Mouse (Mus musculus) embryo, embryonic 9.5 days (tissue): ENCODE measurements around the gene Gse1.

Experiments
- DNase-seq: peaks from one replicate; pipeline ENCODE4 v3.0.0-alpha.2; 2017; ENCODE audit errors: extremely low spot score

Gse1 gene

DNA sequence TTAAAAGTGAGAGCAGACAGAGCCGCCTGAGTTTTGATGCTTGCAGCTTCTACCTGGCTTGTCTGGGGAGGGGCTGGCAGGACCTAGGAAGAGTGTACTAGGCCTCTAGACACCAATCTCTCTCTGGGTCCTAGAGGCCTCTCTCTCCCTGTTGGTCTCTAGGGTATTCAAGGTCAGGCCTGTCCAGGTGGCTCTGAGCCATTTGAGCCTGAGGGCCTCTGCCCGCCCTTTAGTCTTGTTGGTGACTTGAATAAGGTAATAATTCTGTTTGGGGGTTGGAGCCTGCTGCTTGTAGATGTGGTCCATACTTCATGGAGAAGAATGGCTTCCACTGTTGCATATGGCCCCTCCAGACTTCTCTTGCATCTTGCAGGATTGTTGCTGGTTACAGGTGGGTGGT is 287.0 kb downstream of the Gse1 start:
- no peak for DNase-seq

DNA sequence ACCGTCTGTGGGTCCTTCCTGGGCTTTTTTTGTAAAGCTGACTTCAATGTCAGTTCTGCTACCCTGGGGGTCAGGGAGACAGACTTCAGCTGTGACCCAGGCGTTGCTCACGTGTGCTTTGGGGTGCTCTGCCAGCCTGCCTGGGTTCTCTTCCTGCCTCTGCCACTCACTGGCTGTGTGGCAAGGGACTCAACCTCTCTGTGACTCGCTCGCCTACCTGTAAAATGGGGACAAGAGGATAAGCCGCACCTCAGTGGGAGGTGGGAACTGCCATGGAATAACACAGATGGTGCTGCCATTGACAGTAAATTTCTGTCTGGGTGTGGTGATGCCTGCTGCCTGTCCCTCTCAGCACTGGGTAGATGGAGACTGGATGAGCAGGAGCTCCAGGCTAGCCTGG is 287.4 kb downstream of the Gse1 start:
- DNase-seq: no peak

DNA sequence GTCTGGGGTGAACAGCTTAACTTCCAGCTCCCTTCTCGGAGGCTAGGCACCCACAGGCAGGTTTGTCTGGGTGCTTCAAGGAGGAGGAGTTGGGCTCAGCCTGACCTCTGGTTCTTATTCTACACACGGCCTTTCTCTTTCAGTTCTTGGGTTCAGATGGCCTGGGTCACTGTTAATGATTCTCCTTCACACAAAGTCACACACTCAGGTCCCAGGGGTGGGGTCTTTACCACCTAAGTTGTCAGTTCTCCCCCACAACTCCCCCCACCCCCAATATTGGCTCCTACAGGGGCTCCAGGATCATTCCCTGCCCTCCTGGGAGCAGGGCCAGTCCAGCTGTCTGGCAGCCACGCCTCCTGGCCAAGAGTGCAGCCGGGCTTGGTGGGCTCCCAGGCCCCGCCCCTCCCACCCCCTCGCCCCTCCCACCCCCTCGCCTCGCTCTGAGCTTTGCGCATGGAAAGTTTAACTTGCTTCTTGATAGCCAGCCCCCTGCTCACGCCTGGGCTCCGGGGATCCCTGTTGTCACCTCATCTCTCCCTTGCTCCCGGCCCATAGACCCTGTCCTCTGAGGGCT is 288.0 kb downstream of the Gse1 start:
- DNase-seq: peak; percentile 75

DNA sequence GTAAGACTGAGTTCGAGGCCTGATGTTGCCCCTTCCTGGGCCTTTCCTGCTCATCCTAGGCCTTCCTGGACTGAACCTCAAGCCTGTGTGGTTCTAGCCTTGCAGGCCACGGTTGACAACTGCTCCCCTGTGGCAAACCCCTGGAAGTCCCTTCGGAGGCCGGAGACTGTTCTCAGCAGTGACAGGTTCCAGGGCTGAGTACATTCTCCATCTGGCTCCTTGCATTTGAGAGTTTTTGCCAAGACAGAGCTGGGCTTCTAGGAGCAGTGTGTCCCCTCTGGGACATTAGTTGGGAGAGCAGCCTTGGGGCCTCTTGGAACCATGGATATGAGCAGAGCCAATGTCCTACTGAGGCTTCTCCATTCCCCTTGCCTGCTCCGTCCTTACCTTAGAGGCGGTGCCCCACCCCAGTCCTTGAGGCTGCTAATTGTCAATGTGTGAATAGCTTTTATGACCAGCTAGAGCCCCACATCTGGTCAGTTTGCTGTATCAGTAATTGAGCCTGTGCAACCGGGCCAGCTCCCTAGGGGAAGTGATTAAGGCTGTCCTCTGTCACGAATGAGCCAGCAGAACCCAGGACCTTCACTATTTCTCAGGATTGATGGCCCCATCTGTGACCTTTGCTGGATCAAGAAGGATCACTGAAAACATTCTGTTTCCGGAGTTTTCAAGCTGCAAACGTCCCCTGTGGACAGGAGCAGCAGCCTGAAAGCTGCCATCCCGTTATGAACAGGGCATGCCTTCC is 289.6 kb downstream of the Gse1 start:
- DNase-seq: no peak

DNA sequence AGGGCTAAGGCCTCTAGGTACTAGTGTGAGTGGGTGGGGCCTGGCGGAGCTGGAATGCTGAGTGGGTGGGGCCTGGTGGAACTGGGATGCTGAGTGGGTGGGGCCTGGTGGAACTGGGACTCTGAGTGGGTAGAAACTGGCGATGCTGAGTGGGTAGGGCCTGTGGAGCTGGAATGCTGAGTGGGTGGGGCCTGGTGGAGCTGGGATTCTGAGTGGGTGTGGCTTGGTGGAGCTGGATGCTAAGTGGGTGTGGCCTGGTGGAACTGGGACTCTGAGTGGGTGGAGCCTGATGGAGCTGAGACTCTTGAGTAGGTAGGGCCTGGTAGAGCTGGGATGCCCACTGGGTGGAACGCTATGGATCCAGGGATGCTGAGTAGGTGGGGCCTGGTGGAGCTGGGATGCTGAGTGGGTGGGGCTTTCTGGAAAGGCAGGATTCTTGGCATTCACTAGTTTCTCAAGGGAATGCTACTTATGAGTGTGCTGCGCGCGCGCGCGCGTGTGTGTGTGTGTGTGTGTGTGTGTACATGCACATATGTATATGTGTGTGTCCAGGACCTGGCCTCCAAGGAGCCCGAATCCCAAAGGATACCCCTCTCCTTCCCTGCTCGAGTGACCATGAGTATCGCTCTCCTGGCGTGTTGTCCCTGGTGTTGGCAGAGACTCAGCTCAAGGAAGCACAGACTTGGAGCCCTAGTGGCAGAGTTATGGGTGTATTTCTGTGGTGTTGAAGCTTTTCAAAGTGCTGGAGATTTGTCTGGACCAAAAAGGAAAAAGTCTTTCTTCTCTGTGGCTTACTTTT is 290.7 kb downstream of the Gse1 start:
- DNase-seq: peak; percentile 47

DNA sequence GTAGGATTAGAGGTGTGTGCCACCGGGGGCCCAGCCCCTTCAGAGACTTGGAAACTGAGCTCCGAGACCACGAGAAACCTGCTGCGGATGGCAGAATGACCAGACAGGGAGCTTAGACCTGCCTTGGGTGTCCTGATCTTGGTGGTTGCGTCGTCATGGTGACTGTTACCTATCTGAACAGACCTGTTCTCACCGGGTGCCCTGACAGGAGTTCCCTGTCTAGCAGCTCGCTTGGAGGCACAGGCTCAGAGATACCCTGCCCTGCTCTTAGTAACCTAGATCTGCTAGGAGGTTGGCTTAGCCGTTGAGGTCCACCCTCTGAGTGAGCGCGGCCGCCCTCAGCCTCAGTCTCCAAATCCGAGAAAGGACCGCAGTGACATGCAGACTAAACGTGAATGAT is 292.0 kb downstream of the Gse1 start:
- DNase-seq: no peak

DNA sequence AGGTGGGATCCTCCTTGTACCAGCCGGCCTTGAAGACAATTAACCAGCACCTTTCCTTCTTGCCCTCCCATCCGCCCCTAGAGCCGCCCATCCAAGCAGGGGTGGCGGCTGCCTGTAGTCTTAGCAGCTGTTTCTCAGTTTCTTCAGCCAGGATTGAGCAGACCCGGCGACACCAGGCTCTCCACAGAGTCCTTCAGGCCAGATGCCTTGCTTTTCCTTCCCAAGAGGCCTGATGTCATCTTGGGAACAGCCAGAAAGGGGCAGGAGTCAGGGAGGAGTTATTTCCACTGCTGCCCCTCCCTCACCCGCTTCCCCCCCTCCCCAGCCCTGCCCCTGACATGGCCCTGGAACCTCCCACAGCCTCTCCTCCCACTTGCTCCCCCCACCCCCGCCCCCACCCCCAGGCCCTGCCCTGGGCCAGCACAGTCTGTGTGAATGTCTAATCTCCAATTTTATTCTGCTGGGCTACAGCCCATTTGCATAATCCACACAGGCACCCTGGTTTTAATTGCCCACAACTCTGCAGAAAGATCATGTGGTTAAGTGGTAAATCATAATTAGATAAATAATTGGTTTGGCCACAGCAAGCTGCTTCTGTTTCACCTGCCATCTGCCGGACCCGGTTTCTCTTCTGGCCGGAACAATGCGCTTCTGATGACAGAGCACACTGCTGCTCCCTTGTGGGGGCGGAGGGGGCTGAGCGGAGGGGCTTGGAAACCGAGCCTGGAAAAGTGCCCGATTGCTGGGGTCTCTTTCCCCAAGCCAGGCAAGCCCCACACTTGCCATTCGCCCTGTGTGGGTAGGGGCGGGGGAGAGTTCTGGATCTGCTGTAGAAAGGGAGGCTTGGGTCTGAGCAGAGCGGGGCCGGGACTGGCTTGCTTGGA is 292.7 kb downstream of the Gse1 start:
- peak; percentile 65 for DNase-seq

DNA sequence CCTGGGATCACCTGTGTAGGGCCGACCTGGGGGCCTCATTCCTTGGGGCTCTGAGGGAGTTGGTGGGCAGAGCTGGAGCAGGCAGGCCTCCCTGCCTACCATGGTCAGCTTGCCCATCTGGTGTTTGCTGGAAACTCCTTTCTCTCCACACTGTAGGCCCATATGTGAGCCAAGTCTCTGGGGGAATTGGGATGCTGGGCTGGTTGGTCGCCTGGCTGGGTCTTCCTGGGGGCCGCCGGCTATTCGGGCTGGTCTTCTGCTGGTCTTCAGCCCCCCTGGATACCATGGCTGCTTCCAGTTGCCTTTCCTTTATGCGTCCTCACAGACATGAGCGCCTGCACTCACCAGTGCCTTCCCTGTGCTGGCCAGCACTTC is 293.3 kb downstream of the Gse1 start:
- DNase-seq: no peak

DNA sequence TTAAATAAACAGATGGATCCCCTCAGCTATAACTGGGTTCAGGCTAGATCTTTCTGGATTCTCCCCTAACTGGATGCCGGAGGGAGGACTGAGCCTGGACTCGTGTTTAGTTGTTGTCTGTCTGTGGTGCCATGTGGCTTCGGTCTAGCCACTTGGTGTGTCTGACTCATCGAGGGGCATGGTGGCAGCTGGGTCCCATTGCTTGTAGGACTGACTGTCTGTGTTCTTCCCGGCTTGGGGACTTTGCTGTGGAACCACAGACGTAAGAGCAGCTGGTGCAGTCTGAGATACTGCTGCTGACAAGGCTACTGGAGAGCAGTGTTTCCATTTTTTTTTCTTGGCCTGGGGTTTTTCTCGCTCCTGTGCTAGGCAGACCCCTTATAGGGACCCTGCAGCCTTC is 295.4 kb downstream of the Gse1 start:
- no peak for DNase-seq

DNA sequence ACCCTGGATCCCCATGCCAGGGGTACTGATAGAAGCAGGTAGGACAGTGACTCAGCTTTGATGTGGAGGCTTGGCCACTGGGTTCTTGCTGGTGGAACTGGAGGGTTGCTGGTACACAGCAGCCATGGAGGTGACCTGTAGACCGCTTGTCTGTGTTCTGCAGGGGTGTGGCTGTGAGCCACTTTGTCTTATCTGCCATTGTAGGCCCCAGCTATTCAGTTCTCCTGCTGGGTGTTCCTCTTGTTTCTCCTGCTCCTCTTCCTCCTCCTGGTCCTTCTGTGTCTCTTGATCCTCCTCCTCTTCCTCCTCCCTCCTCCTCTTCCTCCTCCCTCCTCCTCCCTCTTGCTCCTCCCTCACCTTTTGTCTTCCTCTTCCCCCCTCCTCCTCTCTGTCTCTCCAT is 296.9 kb downstream of the Gse1 start:
- DNase-seq: no peak

DNA sequence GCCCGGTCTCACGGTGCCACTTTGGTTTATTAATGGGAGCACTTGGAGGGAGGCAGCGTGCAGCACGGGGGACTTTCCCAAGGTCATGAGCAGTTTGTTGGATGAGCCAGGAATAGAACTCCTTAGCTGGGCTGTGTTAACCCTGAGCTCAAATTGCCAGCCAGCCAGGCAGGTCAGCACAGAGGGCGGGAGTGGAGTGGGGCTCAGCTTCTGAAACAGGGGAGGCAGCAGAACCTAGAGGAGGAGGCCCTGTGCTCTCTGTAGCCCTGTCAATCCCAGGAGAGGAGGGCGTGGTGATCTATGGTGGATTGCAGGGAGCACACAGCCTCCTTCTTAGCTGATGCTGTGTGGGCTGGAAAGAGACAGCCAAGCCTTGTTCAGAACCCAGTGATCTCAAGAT is 297.6 kb downstream of the Gse1 start:
- DNase-seq: no peak

DNA sequence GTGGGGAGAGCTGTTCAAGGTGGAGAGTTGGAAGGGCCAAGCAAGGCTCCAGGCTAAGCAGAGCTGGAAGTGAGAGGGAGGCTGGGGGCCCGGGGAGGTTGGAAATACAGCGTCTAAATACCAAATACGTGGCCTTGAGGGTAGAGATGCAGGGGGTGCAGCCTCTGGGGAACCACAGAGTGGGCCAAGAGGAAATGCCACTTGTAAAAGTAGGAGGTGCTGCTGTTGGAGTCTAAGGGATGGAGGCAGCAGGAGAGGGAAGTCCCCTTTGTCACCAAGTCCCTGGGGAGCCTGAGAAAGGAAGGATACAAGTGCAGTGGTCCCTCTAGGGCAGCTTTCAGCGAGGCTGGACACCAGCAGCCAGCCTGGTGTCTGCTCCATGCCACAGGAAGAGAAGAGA is 298.3 kb downstream of the Gse1 start:
- DNase-seq: no peak

DNA sequence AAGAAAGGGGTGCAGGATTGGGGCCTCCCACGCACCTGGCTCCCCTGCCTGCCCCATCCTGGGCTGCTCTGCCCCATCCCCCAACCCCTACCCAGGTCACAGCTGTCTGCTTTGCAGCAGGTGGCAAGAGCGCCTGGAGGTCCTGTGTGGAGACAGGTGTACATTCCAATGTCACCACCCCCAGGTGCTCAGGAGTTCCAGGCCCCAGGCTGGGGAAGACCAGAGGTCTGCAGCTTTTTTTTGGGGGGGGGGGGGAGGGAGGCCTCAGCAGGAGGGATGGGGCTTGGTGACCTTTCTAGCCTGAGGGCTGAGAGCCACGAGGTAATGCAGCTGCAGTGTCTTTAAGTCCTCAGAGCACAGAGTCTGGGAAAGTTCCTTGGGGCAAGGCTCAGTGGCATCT is 300.1 kb downstream of the Gse1 start:
- DNase-seq: no peak

DNA sequence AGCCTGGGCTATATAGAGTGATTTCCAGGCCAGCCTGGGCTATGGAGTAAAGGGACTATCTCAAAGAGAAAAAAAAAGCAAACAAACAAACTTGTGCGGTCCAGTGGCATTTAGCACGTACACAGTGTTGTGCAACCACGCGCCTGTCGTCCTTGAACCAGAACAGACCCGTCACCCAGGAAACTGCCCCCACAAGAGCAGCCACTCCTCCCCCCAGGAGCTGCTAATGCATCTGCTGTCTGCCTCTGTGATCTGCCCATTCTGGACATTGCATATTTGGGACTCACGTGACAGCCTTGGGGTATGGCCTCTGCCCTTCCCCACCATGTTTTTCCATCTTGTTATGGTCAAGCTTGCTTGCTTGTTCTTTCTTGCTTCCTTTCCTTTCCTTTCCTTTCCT is 301.0 kb downstream of the Gse1 start:
- no peak for DNase-seq

DNA sequence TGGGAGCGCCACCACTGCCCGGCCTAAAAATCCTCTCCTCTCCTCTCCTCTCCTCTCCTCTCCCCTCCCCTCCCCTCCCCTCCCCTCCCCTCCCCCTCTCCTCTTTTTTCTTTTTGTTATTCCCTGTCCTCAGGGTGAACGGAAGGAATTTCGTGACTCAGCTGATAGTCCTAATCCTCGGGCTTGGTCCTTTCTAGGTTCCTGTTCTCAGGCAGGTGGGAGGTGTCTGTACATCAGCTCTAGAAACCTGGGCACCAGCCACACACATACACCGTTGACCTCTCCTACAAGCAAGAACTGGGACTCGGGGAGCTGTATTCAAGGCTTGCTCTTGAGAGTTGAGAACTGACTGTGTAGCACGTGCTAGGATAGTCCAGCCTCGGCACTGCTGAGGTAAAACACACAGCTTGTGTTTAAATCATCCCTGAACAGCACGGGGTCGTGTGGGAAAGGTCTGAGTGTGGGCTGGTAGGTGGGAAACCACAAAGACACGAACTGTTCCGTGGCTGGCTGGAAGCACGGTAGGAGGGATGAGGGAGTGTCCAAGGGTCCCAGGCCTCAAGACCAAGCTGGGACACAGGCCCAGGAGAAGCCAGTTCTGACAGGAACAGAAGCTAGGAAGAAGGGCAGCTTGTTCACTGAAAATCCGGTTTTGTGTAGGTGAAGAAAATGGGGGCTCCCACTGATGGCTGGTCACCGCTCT is 302.8 kb downstream of the Gse1 start:
- no peak for DNase-seq

DNA sequence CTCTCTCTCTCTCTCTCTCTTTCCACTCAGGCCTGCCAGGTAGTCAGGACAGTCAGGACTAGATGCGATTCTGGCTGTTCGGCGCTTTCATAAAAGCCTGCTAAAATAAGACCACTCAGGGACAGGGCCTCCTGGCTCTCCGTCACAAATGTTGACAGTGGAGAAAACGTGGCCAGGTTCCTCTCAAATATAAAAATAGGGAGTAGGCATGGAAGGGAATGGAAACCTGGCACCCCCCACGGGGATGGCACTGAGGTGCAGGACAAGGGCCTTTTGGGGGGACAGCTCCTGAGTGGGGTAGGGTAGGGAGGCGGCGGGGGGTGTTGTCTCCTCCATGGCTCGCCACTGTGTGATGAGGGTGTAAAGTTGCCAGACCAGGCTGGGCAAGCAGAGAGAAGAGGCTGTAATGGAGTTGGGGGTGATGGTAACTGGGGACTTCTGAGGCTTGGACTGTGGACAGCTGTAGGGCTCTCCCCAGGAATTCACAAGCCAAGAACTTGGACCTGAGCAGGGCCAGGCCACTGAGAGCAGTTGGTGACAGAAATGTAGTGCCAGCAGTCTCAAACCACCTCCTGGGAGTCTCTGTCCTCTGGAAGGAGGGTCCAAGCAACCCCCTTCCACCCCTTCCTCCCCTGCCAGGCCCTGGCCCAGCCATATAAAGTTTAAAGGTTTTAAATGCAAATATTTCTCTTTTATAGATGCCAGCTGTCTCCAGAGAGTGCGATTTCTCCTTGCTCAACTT is 303.7 kb downstream of the Gse1 start:
- DNase-seq: no peak

DNA sequence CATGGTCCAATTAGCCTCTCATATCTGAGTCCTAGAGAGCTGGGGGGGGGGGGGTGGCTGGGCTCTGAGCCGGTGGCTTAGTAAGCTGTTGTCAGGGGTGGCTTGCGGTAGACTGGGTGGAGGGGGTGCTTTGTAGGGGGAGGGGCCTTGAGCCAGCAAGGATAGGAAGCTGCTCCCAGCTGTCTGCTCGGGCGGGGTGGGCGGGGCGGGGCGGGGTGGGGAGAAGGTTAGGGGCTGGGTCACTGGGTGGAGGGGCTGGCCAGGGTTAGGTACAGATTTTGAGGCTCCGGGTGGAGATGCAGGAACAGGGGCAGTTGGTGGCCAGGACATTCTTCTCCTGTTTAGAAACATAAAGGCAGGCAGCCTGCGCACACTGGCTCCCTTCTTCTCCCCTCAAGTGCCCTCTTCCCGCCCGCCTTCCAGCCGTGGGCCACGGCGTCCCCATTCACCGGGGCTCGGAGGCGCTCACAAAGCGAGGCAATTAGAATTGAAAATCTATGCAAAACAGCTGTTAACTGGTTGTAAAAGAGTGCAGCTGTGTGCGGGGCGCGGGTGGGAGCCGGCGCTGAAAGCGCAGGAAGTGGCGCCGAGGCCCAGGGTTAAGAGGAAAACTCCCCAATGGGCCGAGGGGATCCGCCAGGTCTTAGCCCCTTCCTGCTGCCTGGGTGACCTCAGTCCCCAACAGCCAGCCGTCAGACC is 304.4 kb downstream of the Gse1 start:
- peak; percentile 54 for DNase-seq

DNA sequence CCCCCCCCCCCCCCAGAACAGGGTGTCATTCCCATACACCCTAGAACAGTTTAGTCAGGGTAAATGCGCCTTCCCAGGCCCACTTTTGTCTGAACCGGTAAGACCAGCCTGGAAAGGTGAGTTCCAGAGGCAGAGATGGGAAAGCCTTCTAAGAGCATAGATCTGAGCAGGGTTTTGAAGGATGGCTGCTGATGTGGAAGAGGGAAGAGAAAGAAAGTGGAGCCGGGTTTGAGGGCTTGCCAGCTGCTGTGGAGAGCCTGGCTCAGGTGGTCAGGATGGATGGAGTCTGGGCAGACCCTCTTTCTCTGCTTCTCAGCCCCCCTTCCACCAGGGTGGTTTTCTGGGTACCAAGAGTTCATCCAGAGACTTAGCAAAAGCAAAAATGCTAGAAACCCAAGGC is 305.1 kb downstream of the Gse1 start:
- no peak for DNase-seq

DNA sequence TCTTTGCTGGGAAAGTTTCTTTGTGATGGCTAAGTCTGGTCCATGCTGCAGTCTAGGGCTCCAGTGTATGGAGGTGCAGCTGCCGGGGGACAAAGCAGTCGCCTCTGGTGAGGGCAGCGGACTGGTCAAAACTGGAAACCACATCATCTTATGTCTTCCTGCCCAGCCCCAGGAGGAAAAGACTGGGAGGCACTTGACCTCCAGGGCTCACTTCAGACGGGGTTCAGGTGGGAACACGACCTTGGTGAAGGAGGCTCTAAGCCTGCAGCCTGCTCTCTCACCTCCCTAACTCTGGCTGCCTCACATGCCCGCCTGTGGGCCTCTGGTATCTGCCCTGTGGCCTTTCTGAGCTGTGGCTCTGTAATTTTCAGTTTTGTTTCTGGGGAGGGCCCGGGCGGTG is 305.8 kb downstream of the Gse1 start:
- no peak for DNase-seq
